Mouse (Mus musculus) stomach, postnatal 0 days (tissue): ENCODE data around the gene Pla2g3. TPM values are rescaled to one million over a fixed set of nuclear protein-coding genes. Genes with fewer than 3 reads are reported as not detected.

Experiments used
- ATAC-seq: fragments of 200-750 bp; cut with Nextera tagmentation; 2 replicates; pipeline ENCODE4 v1.8.0; 2017; ENCODE audit not compliant: low FRiP score, low TSS enrichment
- DNase-seq: peaks from one replicate; pipeline ENCODE4 v3.0.0-alpha.2; 2016; ENCODE audit warnings: low spot score
- H3K27ac ChIP-seq: fragments of 300-500 bp; sonication (generic); replicated peaks from 2 replicates; pipeline ENCODE4 v1.5.1; 2014; ENCODE audit warnings: mild to moderate bottlenecking, control low read depth
- H3K27me3 ChIP-seq: fragments of 300-500 bp; sonication (generic); 2 replicates; pipeline ENCODE4 v1.6.1; 2014; ENCODE audit warnings: low read length; ENCODE audit not compliant: control insufficient read depth, insufficient read depth
- H3K36me3 ChIP-seq: fragments of 300-500 bp; sonication (generic); 2 replicates; pipeline ENCODE4 v1.6.1; 2014; ENCODE audit warnings: low read length, mixed read lengths; ENCODE audit not compliant: control insufficient read depth, insufficient read depth
- H3K4me1 ChIP-seq: fragments of 300-500 bp; sonication (generic); replicated peaks from 2 replicates; pipeline ENCODE4 v1.6.1; 2014; ENCODE audit warnings: antibody characterized with exemption; ENCODE audit not compliant: control insufficient read depth, insufficient read depth
- H3K4me2 ChIP-seq: fragments of 300-500 bp; sonication (generic); replicated peaks from 2 replicates; pipeline ENCODE4 v1.6.1; 2014; ENCODE audit warnings: low read depth, mild to moderate bottlenecking, control low read depth, moderate library complexity
- H3K4me3 ChIP-seq: fragments of 300-500 bp; sonication (generic); 2 replicates; pipeline ENCODE4 v1.5.1; 2014; ENCODE audit warnings: low read depth, low read length, control low read depth
- H3K9ac ChIP-seq: fragments of 300-500 bp; sonication (generic); 2 replicates; pipeline ENCODE4 v1.6.1; 2014; ENCODE audit warnings: mild to moderate bottlenecking, low read length, control low read depth, mixed read lengths
- H3K9me3 ChIP-seq: fragments of 300-500 bp; sonication (generic); 2 replicates; pipeline ENCODE4 v1.6.1; 2016; ENCODE audit warnings: low read length; ENCODE audit not compliant: control insufficient read depth
- CTCF ChIP-seq: IDR thresholded peaks from 2 replicates; pipeline ENCODE4 v1.5.1; 2016; ENCODE audit warnings: antibody characterized with exemption, low read depth, mild to moderate bottlenecking, moderate library complexity
- EP300 ChIP-seq: optimal IDR thresholded peaks from 2 replicates; pipeline ENCODE3; 2016; ENCODE audit warnings: antibody characterized with exemption
- WGBS: fragments of 180-500 bp; shearing (Covaris S2); extraction: QIAGEN DNeasy Blood & Tissue Kit; methylation state at CpG from one replicate; pipeline ENCODE4 v1.1.7; 2014; 5-methylcytosine and 5-hydroxymethylcytosine counted together
- polyA plus RNA-seq: library from polyadenylated mRNA; unstranded; fragments of >200 nt; fragmentation: Nextera tagmentation; extraction: Ambion mirVana; gene quantifications from 2 replicates; pipeline ENCODE4 v1.2.1, GENCODE M21; 2015

Pla2g3 gene
- polyA plus RNA-seq, 1 experiment from 2014 or later: 9.4 TPM

GRCm38 (mm10) chr11:3459105-3459468 lies 29.0 kb upstream of the Pla2g3 start:
- ATAC-seq: no peak; the same call in 1 of the 2 replicates
- 66% methylated on average over 2 of the region's 2 CpGs for WGBS

GRCm38 (mm10) chr11:3462846-3463245 lies 25.2 kb upstream of the Pla2g3 start:
- DNase-seq: no peak
- Histone ChIP-seq H3K36me3 (no peaks in the 10 kb centered on the region), H3K9ac (no peak overlapping the region), H3K9me3 (no peaks in the 10 kb centered on the region), H3K4me1 (no peaks in the 10 kb centered on the region), H3K4me3 (no peak overlapping the region), H3K4me2 (no peak overlapping the region), H3K27ac (no peak overlapping the region), H3K27me3 (no peaks in the 10 kb centered on the region)
- 91% methylated on average over 1 of the region's 1 CpGs for WGBS
- ATAC-seq: no peak
- TF ChIP-seq EP300 (no peak), CTCF (no peak)

More at GRCm38 (mm10) chr11:3459105-3459468, 29.0 kb upstream of the Pla2g3 start:
- H3K9ac ChIP-seq: no peak overlapping the region
- TF ChIP-seq CTCF (no peak), EP300 (no peak)
- H3K4me1 ChIP-seq: no peaks in the 10 kb centered on the region
- no peaks in the 10 kb centered on the region for H3K9me3 ChIP-seq
- no peak overlapping the region for H3K27ac ChIP-seq
- H3K4me2 ChIP-seq: no peak overlapping the region
- no peak for DNase-seq
- no peaks in the 10 kb centered on the region for H3K27me3 ChIP-seq
- H3K36me3 ChIP-seq: no peaks in the 10 kb centered on the region
- no peak overlapping the region for H3K4me3 ChIP-seq

GRCm38 (mm10) chr11:3471448-3471850 lies 16.6 kb upstream of the Pla2g3 start:
- no peak overlapping the region for H3K4me2 ChIP-seq
- no peak for TF ChIP-seq EP300
- TF ChIP-seq CTCF: no peak
- no peak overlapping the region for H3K9ac ChIP-seq
- H3K36me3 ChIP-seq: no peaks in the 10 kb centered on the region
- H3K9me3 ChIP-seq: no peaks in the 10 kb centered on the region
- DNase-seq: peak; percentile 52
- ATAC-seq: peak; percentile 72; the same call in 1 of the 2 replicates
- 18% methylated on average over 11 of the region's 11 CpGs for WGBS
- no peaks in the 10 kb centered on the region for H3K4me1 ChIP-seq
- no peak overlapping the region for H3K4me3 ChIP-seq
- no peak overlapping the region for H3K27ac ChIP-seq
- H3K27me3 ChIP-seq: no peaks in the 10 kb centered on the region

GRCm38 (mm10) chr11:3472484-3472883 lies 15.6 kb upstream of the Pla2g3 start:
- TF ChIP-seq EP300 (no peak), CTCF (peak; percentile 95)
- Histone ChIP-seq H3K4me3 (no peak overlapping the region), H3K4me2 (no peak overlapping the region), H3K36me3 (no peaks in the 10 kb centered on the region), H3K9me3 (no peaks in the 10 kb centered on the region), H3K9ac (no peak overlapping the region), H3K27ac (no peak overlapping the region), H3K4me1 (no peaks in the 10 kb centered on the region), H3K27me3 (no peaks in the 10 kb centered on the region)
- ATAC-seq (peak; percentile 76), DNase-seq (peak; percentile 88)
- WGBS: 19% methylated on average over 1 of the region's 1 CpGs

GRCm38 (mm10) chr11:3474480-3475115 lies 13.5 kb upstream of the Pla2g3 start:
- H3K4me1 ChIP-seq: no peaks in the 10 kb centered on the region
- no peaks in the 10 kb centered on the region for H3K36me3 ChIP-seq
- ATAC-seq (no peak), DNase-seq (peak; percentile 34)
- no peaks in the 10 kb centered on the region for H3K9me3 ChIP-seq
- no peak overlapping the region for H3K9ac ChIP-seq
- peak; percentile 77 for TF ChIP-seq CTCF
- TF ChIP-seq EP300: no peak
- no peaks in the 10 kb centered on the region for H3K27me3 ChIP-seq
- H3K27ac ChIP-seq: no peak overlapping the region
- no peak overlapping the region for H3K4me2 ChIP-seq
- 77% methylated on average over 7 of the region's 7 CpGs for WGBS
- H3K4me3 ChIP-seq: no peak overlapping the region

GRCm38 (mm10) chr11:3475489-3475888 lies 12.6 kb upstream of the Pla2g3 start:
- Histone ChIP-seq H3K9ac (no peak overlapping the region), H3K9me3 (no peaks in the 10 kb centered on the region), H3K27me3 (no peaks in the 10 kb centered on the region), H3K36me3 (no peaks in the 10 kb centered on the region), H3K27ac (no peak overlapping the region), H3K4me1 (no peaks in the 10 kb centered on the region), H3K4me3 (no peak overlapping the region), H3K4me2 (no peak overlapping the region)
- no peak for DNase-seq
- no peak for ATAC-seq
- no peak for TF ChIP-seq CTCF
